Mouse (Mus musculus): ENCODE data around the gene Wrb. TPM values are rescaled to one million over a fixed set of nuclear protein-coding genes. Genes with fewer than 3 reads are reported as not detected.

The Wrb gene
- total RNA-seq, 2 experiments from 2014 or later: 6.5 to 7.8 TPM

DNA sequence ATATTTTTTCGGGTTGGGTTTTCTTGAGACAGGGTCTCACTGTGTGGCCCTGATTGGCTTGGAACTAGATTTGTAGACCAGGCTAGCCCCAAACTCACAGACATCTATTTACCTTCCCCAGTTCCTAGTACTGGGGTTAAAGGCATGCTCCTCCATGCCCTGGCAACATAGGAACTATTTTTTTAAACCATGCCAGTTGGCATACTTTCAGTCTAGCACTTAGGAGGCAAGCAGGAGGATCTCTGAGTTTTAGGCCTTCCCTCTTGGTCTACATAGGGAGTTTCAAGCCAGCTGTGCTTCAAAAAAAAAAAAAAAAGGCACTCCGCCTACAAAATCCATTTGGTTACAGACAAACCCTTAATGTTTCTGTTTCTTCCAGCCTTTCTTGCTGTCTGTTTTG lies 9.3 kb downstream of the Wrb start:
- DNase-seq: no peak
- intact Hi-C loops (cut with DNase I; ENCODE audit: low total_unique reads): no loop called here

DNA sequence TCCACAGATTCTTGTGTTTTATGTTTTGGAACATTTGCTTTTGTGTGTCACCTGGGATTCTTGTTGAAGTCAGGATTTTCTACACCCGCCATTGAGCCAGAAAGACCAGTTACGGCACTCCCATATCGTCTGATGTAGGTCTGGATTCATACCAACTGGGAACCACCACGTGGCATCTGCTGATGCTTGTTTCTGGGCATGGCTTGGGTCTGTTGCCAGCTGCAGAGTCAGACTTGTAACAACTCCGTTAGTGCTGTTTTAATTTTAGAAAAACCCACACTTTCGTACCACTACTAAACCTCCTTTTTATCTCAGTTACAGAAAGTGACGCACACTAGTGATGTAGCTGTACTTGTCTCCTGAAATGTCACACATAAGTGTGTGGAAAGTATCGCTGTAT lies 10.8 kb downstream of the Wrb start:
- intact Hi-C loops (cut with DNase I; ENCODE audit: low total_unique reads): no loop called here
- DNase-seq: no peak

GRCm38 (mm10) chr16:96157171-96157570 lies 12.0 kb downstream of the Wrb start:
- no peak for DNase-seq
- intact Hi-C loops (cut with DNase I; ENCODE audit: low total_unique reads): no loop called here

- DNase-seq: peak; percentile 32
- intact Hi-C loops (cut with DNase I; ENCODE audit: low total_unique reads): no loop called here
These were observed 13.4 kb downstream of the Wrb start for GRCm38 (mm10) chr16:96158511-96159080.

- peak; percentile 75 for DNase-seq
- intact Hi-C loops (cut with DNase I; ENCODE audit: low total_unique reads): no loop called here
These were observed 14.0 kb downstream of the Wrb start for GRCm38 (mm10) chr16:96159091-96159731.

- intact Hi-C loops (cut with DNase I; ENCODE audit: low total_unique reads): no loop called here
- DNase-seq: peak; percentile 21
These were observed 14.7 kb downstream of the Wrb start for GRCm38 (mm10) chr16:96159794-96160346.

DNA sequence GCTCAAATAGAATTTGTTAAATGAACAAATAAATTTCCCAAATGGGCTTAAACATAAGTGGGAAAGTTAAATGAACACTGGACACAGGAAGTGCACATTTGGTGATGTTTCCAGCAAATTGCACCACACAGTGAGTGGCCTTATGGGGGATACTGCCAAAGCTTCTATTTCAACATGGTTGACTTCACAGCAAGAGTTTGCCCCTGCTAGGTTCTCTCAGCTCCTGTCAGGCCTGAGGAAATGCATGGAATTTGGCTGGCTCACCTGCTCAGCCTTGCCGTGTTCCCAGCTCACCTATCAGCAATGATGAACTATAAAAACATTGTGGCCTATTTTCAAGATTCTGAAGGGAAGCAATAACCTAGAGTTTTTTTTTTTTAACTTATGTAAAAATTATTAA lies 15.7 kb downstream of the Wrb start:
- DNase-seq: no peak
- intact Hi-C loops (cut with DNase I; ENCODE audit: low total_unique reads): no loop called here

GRCm38 (mm10) chr16:96161336-96161735 lies 16.1 kb downstream of the Wrb start:
- intact Hi-C loops (cut with DNase I; ENCODE audit: low total_unique reads): no loop called here
- no peak for DNase-seq

- no peak for DNase-seq
- intact Hi-C loops (cut with DNase I; ENCODE audit: low total_unique reads): no loop called here
These were observed 20.6 kb downstream of the Wrb start for GRCm38 (mm10) chr16:96165723-96166264.

- intact Hi-C loops (cut with DNase I; ENCODE audit: low total_unique reads): no loop called here
- DNase-seq: no peak
These were observed 23.6 kb downstream of the Wrb start for GRCm38 (mm10) chr16:96168837-96169236.

DNA sequence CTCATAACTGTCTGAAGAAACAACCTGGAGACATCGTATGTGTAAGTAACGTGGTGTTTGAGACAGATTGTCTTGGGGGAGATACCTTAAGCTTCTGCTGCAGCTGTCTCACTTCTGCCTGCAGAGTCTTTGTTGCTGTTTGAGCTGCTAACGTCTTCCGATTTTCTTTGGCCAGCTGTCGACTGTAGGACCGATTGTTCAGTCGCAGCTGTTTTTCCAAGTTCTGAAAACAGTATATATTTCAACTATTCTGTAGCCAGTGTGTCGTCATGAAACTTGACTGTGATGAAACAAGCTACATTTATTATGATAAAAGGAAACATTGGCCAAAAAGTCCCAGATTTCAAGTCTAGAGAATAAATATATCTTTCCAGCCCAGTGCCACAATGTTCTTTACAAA lies 28.4 kb downstream of the Wrb start:
- DNase-seq: no peak
- intact Hi-C loops (cut with DNase I; ENCODE audit: low total_unique reads): no loop called here

DNA sequence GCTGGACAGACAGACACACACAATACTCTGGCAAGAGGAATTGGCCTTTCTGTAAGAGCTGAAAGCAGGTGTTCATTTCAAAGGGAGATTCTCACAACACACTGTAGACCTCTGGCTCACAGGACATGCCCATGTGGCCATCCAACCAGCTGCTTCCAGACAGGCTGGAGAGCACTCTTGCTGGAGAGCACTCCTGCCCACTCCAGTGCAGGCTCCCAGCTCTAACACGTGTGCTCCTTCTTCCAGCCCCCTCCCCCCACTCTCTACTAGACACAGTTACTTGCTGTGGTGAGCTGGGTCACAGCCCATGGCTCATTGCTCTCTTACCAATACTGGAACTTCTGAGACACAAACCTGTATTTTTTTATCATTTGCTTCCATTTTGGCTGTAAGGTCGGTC lies 30.2 kb downstream of the Wrb start:
- intact Hi-C loops (cut with DNase I; ENCODE audit: low total_unique reads): no loop called here
- no peak for DNase-seq

GRCm38 (mm10) chr16:96179156-96179555 lies 33.9 kb downstream of the Wrb start:
- no peak for DNase-seq
- intact Hi-C loops (cut with DNase I; ENCODE audit: low total_unique reads): no loop called here

GRCm38 (mm10) chr16:96187619-96188018 lies 42.4 kb downstream of the Wrb start:
- intact Hi-C loops (cut with DNase I; ENCODE audit: low total_unique reads): no loop called here
- DNase-seq: no peak

DNA sequence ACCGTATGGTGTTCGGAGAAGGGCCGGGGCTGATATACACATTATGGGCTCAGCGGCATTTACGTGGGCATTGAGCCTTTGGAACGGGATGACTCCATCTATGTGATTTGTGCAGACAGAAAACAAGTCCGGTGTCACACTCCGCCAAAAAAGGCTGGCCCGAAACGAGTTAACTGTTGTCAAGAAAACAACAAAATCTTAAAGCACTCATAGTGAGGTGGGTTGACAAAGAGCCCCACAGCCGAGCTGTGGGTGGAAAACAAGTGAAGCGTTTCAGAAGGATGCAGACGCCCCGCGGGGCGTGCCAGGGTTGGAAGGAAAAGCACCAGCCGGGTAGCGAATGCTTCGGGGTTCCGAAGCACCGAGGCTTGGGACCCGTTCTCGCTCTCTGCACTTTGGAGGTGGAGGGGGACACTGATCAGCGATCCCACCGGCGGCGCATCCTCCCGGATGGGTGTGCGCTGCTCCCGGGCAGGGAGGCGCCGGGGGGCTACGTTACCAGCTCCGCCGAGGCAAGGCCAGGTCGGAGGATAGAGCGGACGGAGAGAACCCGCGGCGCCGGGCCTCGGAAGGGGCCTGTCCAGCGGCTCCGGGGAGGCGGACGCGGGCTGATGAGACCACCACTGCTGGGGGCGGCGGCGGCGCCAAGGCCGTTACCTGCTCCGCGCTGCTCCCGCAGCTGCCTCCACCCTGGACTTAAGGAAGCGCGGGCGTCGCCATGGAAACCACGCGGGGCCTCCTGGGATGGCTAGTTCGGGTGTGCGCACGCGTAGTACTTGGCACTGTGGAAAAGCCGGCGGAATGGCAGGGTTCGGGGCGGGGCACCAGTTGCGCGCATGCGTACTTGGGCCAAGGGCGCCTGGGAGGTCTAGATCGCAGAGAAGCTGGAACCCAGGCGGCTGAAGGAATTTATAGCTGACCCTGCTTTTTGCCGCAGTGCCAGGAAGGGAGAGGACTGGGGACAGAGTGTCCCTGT lies 46.6 kb downstream of the Wrb start, which contains the start of gene Lca5l:
Gene Lca5l, minus strand, starts transcription at position 741 of the 976 bp plus-strand sequence.
- peak; percentile 100 for DNase-seq
- intact Hi-C loops (cut with DNase I; ENCODE audit: low total_unique reads): no loop called here

DNA sequence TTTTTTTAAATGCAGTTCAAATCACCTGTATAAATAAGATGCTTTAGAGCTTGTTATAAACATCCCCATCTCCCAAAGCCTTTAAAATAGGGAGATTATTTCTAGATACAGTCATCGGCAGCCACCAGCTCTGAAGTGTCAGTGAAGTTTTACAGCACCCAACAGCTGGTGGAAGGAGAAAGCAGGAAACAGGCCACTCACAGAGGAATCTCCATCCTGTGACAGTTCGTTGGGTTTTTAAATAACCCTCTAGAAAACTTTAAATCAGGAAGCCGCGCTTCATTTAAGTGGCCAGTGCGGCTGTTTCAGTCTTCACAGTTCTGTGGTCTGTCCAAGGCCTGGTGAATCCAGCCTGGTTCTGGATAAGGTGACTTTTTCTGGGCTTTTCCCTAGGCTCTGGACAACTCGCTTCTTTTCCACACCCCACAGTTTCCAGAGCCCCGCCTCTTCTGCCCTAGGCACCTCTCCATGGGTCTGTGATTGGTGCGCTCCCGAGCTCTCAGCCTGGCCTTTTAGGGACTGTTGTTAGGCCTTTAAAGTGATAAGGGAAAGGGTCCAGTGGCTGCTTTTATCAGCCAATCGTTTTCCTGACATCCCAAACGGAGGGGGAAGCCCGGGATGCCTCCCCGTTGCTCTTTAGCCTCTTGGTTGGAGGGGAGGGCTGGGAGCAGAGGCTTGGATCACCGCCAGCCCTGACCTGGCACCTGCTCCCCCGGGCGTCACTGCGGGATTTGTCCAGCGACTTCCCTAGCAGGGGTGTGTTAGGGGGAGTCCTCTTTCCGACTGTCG lies 54.9 kb downstream of the Wrb start, which contains the start of gene Sh3bgr:
Gene Sh3bgr, plus strand, starts transcription at position 538 of the 789 bp plus-strand sequence.
- intact Hi-C loops (cut with DNase I; ENCODE audit: low total_unique reads): no loop called here
- peak; percentile 87 for DNase-seq

GRCm38 (mm10) chr16:96200702-96201028 lies 55.5 kb downstream of the Wrb start:
- intact Hi-C loops (cut with DNase I; ENCODE audit: low total_unique reads): no loop called here
- DNase-seq: no peak

DNA sequence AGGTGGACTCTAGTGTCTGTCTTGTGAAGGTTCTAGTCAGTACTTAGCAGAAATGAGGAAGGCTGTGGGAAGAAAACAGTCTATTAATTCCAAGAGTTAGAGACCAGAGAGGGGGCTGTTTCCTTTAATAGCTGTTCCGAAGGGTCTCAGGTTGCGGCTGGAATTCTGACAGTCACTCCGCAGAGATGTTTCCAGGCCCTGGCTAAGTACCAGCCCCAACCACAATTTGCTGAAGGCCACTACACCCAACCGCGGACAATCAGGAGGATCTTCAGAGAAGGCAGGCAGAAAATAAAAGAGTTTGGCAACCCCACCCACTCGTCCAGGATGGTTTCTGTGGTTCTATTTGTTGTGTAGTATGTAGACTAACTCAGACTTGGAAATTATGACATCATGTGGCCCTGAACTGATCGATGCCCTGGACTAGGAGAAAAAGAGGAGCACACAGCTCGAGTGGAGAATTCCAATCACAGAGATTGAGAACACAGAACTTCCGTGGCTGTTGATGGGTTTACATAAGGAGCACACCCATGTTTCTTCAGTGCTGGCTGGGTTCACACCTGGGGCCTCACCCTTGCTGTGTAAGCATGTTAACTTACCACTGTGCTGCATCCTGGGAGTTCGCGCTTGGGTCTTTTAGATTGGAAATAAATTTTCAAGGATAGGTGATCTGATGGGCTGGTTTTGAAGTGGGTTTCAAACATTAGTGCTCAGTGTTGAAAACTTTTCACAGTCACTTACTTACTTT lies 56.5 kb downstream of the Wrb start:
- DNase-seq: peak; percentile 45
- intact Hi-C loops (cut with DNase I; ENCODE audit: low total_unique reads): no loop called here

Measured in gastrocnemius, postnatal 14 days (tissue).